Mouse (Mus musculus) adrenal gland (tissue): Measurements from ENCODE around the gene 4930590J08Rik.

ENCODE experiments used
- intact Hi-C: fragments of 180-260 bp; cut with DNase I; formaldehyde crosslinking; loops from one replicate; pipeline ENCODE4 v1.15.1; 2025

The 4930590J08Rik gene

GRCm38 (mm10) chr6:91960028-91960811, 57.6 kb downstream of the 4930590J08Rik start:
- intact Hi-C loops: no loop called here

DNA sequence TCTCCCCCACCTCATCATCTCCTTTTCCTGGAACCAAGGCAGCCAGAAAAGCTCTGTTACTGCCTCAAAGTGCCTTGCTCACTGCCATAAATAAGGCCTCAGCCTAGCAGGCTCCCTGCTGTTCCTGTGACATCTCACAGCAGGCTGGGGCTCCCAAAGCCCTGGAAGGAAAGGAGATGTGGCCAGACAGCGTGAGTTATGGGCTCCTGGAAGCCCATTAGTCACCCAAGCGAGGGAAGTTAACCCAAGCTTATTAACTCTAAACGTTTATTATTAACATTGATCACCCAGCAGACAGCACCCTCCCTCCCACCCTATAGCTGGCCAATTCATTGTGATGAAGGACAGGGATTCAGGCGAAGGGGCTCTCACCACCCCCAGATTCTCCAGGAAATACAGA, 60.8 kb downstream of the 4930590J08Rik start:
- intact Hi-C loops: no loop called here

DNA sequence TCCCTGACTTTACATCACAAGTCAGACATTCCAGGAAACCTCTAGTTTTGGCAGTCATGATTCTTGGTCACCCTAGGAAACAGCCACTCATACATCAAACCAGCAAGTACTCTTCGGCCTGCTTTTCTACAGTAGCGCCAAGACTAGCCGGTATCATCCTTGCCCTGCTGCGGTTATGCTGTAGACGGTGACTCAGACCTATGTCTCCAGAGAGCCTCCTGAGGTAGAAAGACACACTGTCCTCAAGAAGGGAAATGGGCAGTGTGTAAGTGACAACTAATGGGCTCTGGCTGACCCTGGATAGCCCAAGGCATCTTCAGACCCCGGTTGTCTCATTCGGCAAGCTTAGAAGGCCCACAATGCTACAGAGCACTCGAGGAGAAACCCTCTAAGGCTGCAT, 62.5 kb downstream of the 4930590J08Rik start:
- intact Hi-C loops: no loop called here

- intact Hi-C loops: no loop called here
These were observed 63.4 kb downstream of the 4930590J08Rik start for GRCm38 (mm10) chr6:91966006-91966405.

DNA sequence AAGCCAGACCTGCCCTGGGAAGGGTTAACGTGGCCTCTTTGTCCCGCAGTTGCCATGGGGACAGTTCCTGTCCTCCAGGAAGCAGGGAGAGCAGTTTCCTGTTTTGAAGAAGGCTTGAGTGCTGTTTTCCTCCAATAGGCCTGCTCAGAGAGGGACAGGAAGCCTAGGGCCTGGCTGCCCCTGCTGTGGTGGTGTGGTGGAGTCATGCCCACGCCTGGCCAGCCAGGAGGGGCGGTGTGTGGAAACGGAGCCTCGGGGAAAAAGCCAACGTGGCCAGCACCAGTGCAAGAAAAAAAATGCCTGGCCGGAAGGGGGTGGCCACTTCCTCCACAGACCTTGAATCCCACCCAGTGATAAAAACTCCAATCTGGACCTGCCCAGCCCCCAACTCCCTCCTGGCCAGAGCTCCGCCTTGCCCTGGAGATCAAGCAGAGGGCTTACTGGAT, 69.6 kb downstream of the 4930590J08Rik start:
- intact Hi-C loops: no loop called here

GRCm38 (mm10) chr6:91973972-91974371, 71.4 kb downstream of the 4930590J08Rik start:
- intact Hi-C loops: no loop called here

- intact Hi-C loops: no loop called here
These were observed 76.0 kb downstream of the 4930590J08Rik start, which contains the start of gene Fgd5 for GRCm38 (mm10) chr6:91978371-91979300. TSS of gene Fgd5 (plus strand) at chr6:91978878.

GRCm38 (mm10) chr6:91979301-91979996, 76.8 kb downstream of the 4930590J08Rik start:
- intact Hi-C loops: no loop called here

- intact Hi-C loops: no loop called here
These were observed 77.4 kb downstream of the 4930590J08Rik start for GRCm38 (mm10) chr6:91980011-91980410.

- intact Hi-C loops: no loop called here
These were observed 87.5 kb downstream of the 4930590J08Rik start for GRCm38 (mm10) chr6:91990101-91990500.

- intact Hi-C loops: no loop called here
These were observed 90.2 kb downstream of the 4930590J08Rik start for GRCm38 (mm10) chr6:91992823-91993222.

GRCm38 (mm10) chr6:91993795-91994505, 91.3 kb downstream of the 4930590J08Rik start:
- intact Hi-C loops: no loop called here

DNA sequence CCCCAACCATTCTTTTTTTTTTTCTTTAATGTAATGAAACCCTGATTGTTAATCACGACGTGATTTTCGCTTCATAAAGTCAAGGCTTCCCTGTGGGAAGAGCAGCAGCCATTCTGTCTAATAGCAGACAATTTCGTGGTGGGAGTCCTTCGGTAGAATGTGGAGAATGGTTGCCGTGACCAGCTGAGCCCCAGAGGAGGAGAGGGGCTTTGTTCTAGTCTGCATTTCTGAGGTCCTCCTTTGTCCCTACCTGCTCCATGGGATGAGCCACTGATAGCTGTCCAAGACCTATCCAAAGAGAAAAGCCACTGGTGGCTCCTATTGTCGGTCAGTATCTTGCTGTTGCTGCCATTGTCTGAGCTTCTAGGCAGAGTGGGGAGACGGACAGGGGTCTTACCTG, 93.5 kb downstream of the 4930590J08Rik start:
- intact Hi-C loops: no loop called here
